Mouse (Mus musculus) myocyte (in vitro differentiated cells): ENCODE measurements around the gene Tceanc. TPM values are rescaled to one million over a fixed set of nuclear protein-coding genes. Genes with fewer than 3 reads are reported as not detected.

Experiments used
- H3K27me3 ChIP-seq: one replicate; pipeline ENCODE4 v1.6.1; 2011; ENCODE audit not compliant: control insufficient read depth, insufficient read depth, insufficient read length
- H3K36me3 ChIP-seq: one replicate; pipeline ENCODE4 v1.6.1; 2011; ENCODE audit not compliant: control insufficient read depth, insufficient read depth
- H3K4me2 ChIP-seq: one replicate; pipeline ENCODE4 v1.6.1; 2011; ENCODE audit warnings: low read depth, control low read depth
- H3K4me3 ChIP-seq: one replicate; pipeline ENCODE4 v1.5.1; 2011; ENCODE audit warnings: mild to moderate bottlenecking, control low read depth, moderate library complexity
- H3K79me2 ChIP-seq: one replicate; pipeline ENCODE4 v1.6.1; 2011; ENCODE audit not compliant: control insufficient read depth, insufficient read depth
- H3ac ChIP-seq: one replicate; pipeline ENCODE4 v1.6.1; 2011; ENCODE audit not compliant: control insufficient read depth, insufficient read length
- CEBPB ChIP-seq: IDR thresholded peaks from 2 replicates; pipeline ENCODE4 v1.6.1; 2011; ENCODE audit warnings: mild to moderate bottlenecking, moderate library complexity; ENCODE audit not compliant: poor library complexity, insufficient read depth, severe bottlenecking
- E2F4 ChIP-seq: IDR thresholded peaks from one replicate; pipeline ENCODE4 v1.6.1; 2011; ENCODE audit warnings: mild to moderate bottlenecking, control low read depth, moderate library complexity; ENCODE audit not compliant: insufficient read depth
- MAX ChIP-seq: IDR thresholded peaks from one replicate; pipeline ENCODE4 v1.6.1; 2011; ENCODE audit warnings: low read depth, mild to moderate bottlenecking, control low read depth
- MYOD1 ChIP-seq, 3 experiments: IDR thresholded peaks; one replicate each; pipeline ENCODE4 v1.6.1; 2011; ENCODE audit warnings: control low read depth in 2 of 3, low read depth in 2 of 3, mild to moderate bottlenecking in 2 of 3, moderate library complexity in 1 of 3; ENCODE audit not compliant: insufficient read length in 2 of 3, control insufficient read depth in 1 of 3
- MYOG ChIP-seq, 3 experiments: IDR thresholded peaks; one replicate each; pipeline ENCODE4 v1.6.1; 2011; ENCODE audit warnings: control low read depth in 2 of 3, low read depth in 2 of 3, mild to moderate bottlenecking in 2 of 3; ENCODE audit not compliant: insufficient read length in 2 of 3, control insufficient read depth in 1 of 3, insufficient read depth in 1 of 3
- POLR2A ChIP-seq: IDR thresholded peaks from one replicate; pipeline ENCODE4 v1.6.1; 2011; ENCODE audit warnings: low read depth, mild to moderate bottlenecking, control low read depth, moderate library complexity; ENCODE audit not compliant: insufficient read length
- POLR2AphosphoS2 ChIP-seq: IDR thresholded peaks from one replicate; pipeline ENCODE4 v1.6.1; 2011; ENCODE audit warnings: low read depth, control low read depth; ENCODE audit not compliant: insufficient read length
- REST ChIP-seq: IDR thresholded peaks from one replicate; pipeline ENCODE4 v1.6.1; 2011; ENCODE audit warnings: mild to moderate bottlenecking, control low read depth, moderate library complexity; ENCODE audit not compliant: insufficient read depth, insufficient read length
- SRF ChIP-seq: IDR thresholded peaks from one replicate; pipeline ENCODE4 v1.6.1; 2011; ENCODE audit warnings: low read depth; ENCODE audit not compliant: control insufficient read depth, insufficient read length
- TCF12 ChIP-seq: IDR thresholded peaks from one replicate; pipeline ENCODE4 v1.6.1; 2011; ENCODE audit warnings: mild to moderate bottlenecking, control low read depth; ENCODE audit not compliant: poor library complexity, insufficient read depth, severe bottlenecking
- TCF3 ChIP-seq: IDR thresholded peaks from one replicate; pipeline ENCODE4 v1.6.1; 2011; ENCODE audit warnings: low read depth, control low read depth; ENCODE audit not compliant: insufficient read length
- USF1 ChIP-seq: IDR thresholded peaks from one replicate; pipeline ENCODE4 v1.6.1; 2011; ENCODE audit warnings: low read depth, mild to moderate bottlenecking, control low read depth, moderate library complexity
- polyA plus RNA-seq: library from polyadenylated mRNA; unstranded; fragments of >200 nt; fragmentation: generic; extraction: Trizol; gene quantifications from one replicate; pipeline ENCODE4 v1.2.1, GENCODE M21; 2012; ENCODE audit warnings: missing spikeins

Gene Tceanc
- polyA plus RNA-seq, 1 experiment: 0.86 TPM

- TF ChIP-seq POLR2A (no peak), CEBPB (no peak), SRF (no peak), TCF3 (no peak), E2F4 (no peak), MYOD1 (IDR thresholded peaks at IDR 0.05; ENCODE audit: control insufficient read depth in 1 of 3, insufficient read length in 2 of 3, low read depth in 2 of 3) (no peak), TCF12 (no peak), MYOG (IDR thresholded peaks at IDR 0.05; ENCODE audit: control insufficient read depth in 1 of 3, insufficient read depth in 1 of 3, insufficient read length in 2 of 3, low read depth in 2 of 3) (no peak), USF1 (no peak), MAX (no peak), REST (no peak), POLR2AphosphoS2 (no peak)
- Histone ChIP-seq H3K79me2 (no peaks in the 10 kb centered on the region), H3K36me3 (no peaks in the 10 kb centered on the region), H3K27me3 (no peaks in the 10 kb centered on the region), H3ac (no peak overlapping the region), H3K4me3 (no peak overlapping the region), H3K4me2 (no peak overlapping the region)
Observed at GRCm38 (mm10) chrX:166546495-166546894, 28.1 kb upstream of the Tceanc start.

- Histone ChIP-seq H3ac (no peak overlapping the region), H3K36me3 (no peaks in the 10 kb centered on the region), H3K4me2 (no peak overlapping the region), H3K4me3 (no peak overlapping the region), H3K79me2 (no peaks in the 10 kb centered on the region), H3K27me3 (no peaks in the 10 kb centered on the region)
- TF ChIP-seq MYOG (IDR thresholded peaks at IDR 0.05; ENCODE audit: control insufficient read depth in 1 of 3, insufficient read depth in 1 of 3, insufficient read length in 2 of 3, low read depth in 2 of 3): no peak
- TF ChIP-seq CEBPB: no peak
- no peak for TF ChIP-seq E2F4
- no peak for TF ChIP-seq POLR2A
- no peak for TF ChIP-seq TCF3
- TF ChIP-seq MYOD1 (IDR thresholded peaks at IDR 0.05; ENCODE audit: control insufficient read depth in 1 of 3, insufficient read length in 2 of 3, low read depth in 2 of 3): no peak
- TF ChIP-seq TCF12: no peak
- TF ChIP-seq MAX: no peak
Observed at GRCm38 (mm10) chrX:166535138-166535537, 16.8 kb upstream of the Tceanc start.

GRCm38 (mm10) chrX:166533432-166533831, 15.1 kb upstream of the Tceanc start:
- no peaks in the 10 kb centered on the region for H3K36me3 ChIP-seq
- no peaks in the 10 kb centered on the region for H3K27me3 ChIP-seq
- no peak for TF ChIP-seq CEBPB
- no peak overlapping the region for H3K4me2 ChIP-seq
- no peak overlapping the region for H3ac ChIP-seq
- H3K79me2 ChIP-seq: no peaks in the 10 kb centered on the region
- no peak overlapping the region for H3K4me3 ChIP-seq

GRCm38 (mm10) chrX:166531671-166532070, 13.3 kb upstream of the Tceanc start:
- TF ChIP-seq CEBPB: no peak
- no peak for TF ChIP-seq MYOD1 (IDR thresholded peaks at IDR 0.05; ENCODE audit: control insufficient read depth in 1 of 3, insufficient read length in 2 of 3, low read depth in 2 of 3)
- TF ChIP-seq SRF: no peak
- TF ChIP-seq POLR2AphosphoS2: no peak
- no peak for TF ChIP-seq E2F4
- no peak for TF ChIP-seq USF1
- no peak for TF ChIP-seq MYOG (IDR thresholded peaks at IDR 0.05; ENCODE audit: control insufficient read depth in 1 of 3, insufficient read depth in 1 of 3, insufficient read length in 2 of 3, low read depth in 2 of 3)
- TF ChIP-seq MAX: no peak
- TF ChIP-seq TCF12: no peak
- TF ChIP-seq TCF3: no peak
- no peak for TF ChIP-seq REST
- no peak for TF ChIP-seq POLR2A
- H3K27me3 ChIP-seq: no peaks in the 10 kb centered on the region
- no peak overlapping the region for H3K4me2 ChIP-seq
- no peak overlapping the region for H3K4me3 ChIP-seq
- no peaks in the 10 kb centered on the region for H3K36me3 ChIP-seq
- no peaks in the 10 kb centered on the region for H3K79me2 ChIP-seq
- no peak overlapping the region for H3ac ChIP-seq

GRCm38 (mm10) chrX:166528126-166528525, 9.8 kb upstream of the Tceanc start:
- TF ChIP-seq SRF (no peak), USF1 (no peak), MAX (no peak), TCF12 (no peak), MYOG (IDR thresholded peaks at IDR 0.05; ENCODE audit: control insufficient read depth in 1 of 3, insufficient read depth in 1 of 3, insufficient read length in 2 of 3, low read depth in 2 of 3) (no peak), POLR2A (no peak), E2F4 (no peak), MYOD1 (IDR thresholded peaks at IDR 0.05; ENCODE audit: control insufficient read depth in 1 of 3, insufficient read length in 2 of 3, low read depth in 2 of 3) (no peak), CEBPB (no peak), POLR2AphosphoS2 (no peak), TCF3 (no peak), REST (no peak)
- H3K27me3 ChIP-seq: no peaks in the 10 kb centered on the region
- no peaks in the 10 kb centered on the region for H3K79me2 ChIP-seq

More at GRCm38 (mm10) chrX:166528126-166528525, 9.8 kb upstream of the Tceanc start:
- H3ac ChIP-seq: no peak overlapping the region
- H3K36me3 ChIP-seq: no peaks in the 10 kb centered on the region
- H3K4me2 ChIP-seq: no peak overlapping the region
- H3K4me3 ChIP-seq: no peak overlapping the region
